Mouse (Mus musculus) CH12.LX (cell line): ENCODE data around the gene Ldlrad1. TPM values are rescaled to one million over a fixed set of nuclear protein-coding genes. Genes with fewer than 3 reads are reported as not detected.

Source experiments
- DNase-seq: peaks from one replicate; pipeline ENCODE4 v3.0.0-alpha.2; 2013; ENCODE audit errors: extremely low read depth
- H3K27ac ChIP-seq: 2 replicates; pipeline ENCODE4 v1.5.1; 2012; ENCODE audit warnings: low read depth, mild to moderate bottlenecking, control low read depth, moderate library complexity; ENCODE audit not compliant: insufficient read depth
- H3K27me3 ChIP-seq: replicated peaks from 2 replicates; pipeline ENCODE3; 2012; ENCODE audit warnings: inconsistent platforms
- H3K36me3 ChIP-seq, 2 experiments: replicated peaks in 1 of 2; 2 replicates each; pipeline versions ENCODE3 to v1.6.1; 2012; ENCODE audit warnings: inconsistent platforms in 1 of 2, low read length in 1 of 2, mild to moderate bottlenecking in 1 of 2, mixed read lengths in 1 of 2, moderate library complexity in 1 of 2; ENCODE audit not compliant: control insufficient read depth in 1 of 2, insufficient read depth in 1 of 2
- H3K4me1 ChIP-seq, 2 experiments: 2 replicates each; pipeline ENCODE4 v1.6.1; 2012; ENCODE audit warnings: inconsistent platforms in 1 of 2, moderate library complexity in 1 of 2; ENCODE audit not compliant: insufficient read depth in 2 of 2, control insufficient read depth in 1 of 2
- H3K4me2 ChIP-seq: 2 replicates; pipeline ENCODE4 v1.6.1; 2012; ENCODE audit warnings: low read depth, mild to moderate bottlenecking, control low read depth; ENCODE audit not compliant: poor library complexity, insufficient read depth, severe bottlenecking
- H3K4me3 ChIP-seq, 3 experiments: fragments of 150-350 bp in 1 of 3; sonication (generic) in 1 of 3; replicated peaks in 1 of 3; 2 replicates each; pipeline versions ENCODE3 to v1.5.1; 2011 to 2012; ENCODE audit warnings: low read depth in 2 of 3, low read length in 2 of 3, mild to moderate bottlenecking in 2 of 3, moderate library complexity in 2 of 3, control low read depth in 1 of 3, improper control_type of control experiment in 1 of 3, inconsistent platforms in 1 of 3, mixed read lengths in 1 of 3; ENCODE audit not compliant: poor library complexity in 1 of 3
- H3K79me2 ChIP-seq: replicated peaks from 2 replicates; pipeline ENCODE4 v1.6.1; 2012; ENCODE audit warnings: mild to moderate bottlenecking, moderate library complexity; ENCODE audit not compliant: control insufficient read depth, poor library complexity, insufficient read depth, severe bottlenecking; ENCODE audit errors: extremely low read depth
- H3K9ac ChIP-seq: 2 replicates; pipeline ENCODE4 v1.6.1; 2012; ENCODE audit warnings: low read depth, mild to moderate bottlenecking, control low read depth, moderate library complexity; ENCODE audit not compliant: insufficient read depth
- H3K9me3 ChIP-seq: replicated peaks from 2 replicates; pipeline ENCODE3; 2012; ENCODE audit warnings: low read length, inconsistent platforms, mixed read lengths
- CHD2 ChIP-seq: IDR thresholded peaks from 2 replicates; pipeline ENCODE4 v1.6.1; 2011; ENCODE audit warnings: low read length, improper control_type of control experiment
- CTCF ChIP-seq, 2 experiments: IDR thresholded peaks in 1 of 2; conservative IDR thresholded peaks in 1 of 2; 2 replicates each; pipeline ENCODE4 v1.5.1; 2011 to 2012; ENCODE audit warnings: low read depth in 2 of 2, low read length in 2 of 2, improper control_type of control experiment in 1 of 2, inconsistent platforms in 1 of 2, mild to moderate bottlenecking in 1 of 2, moderate library complexity in 1 of 2
- E2F4 ChIP-seq: IDR thresholded peaks from 2 replicates; pipeline ENCODE4 v1.6.1; 2011; ENCODE audit warnings: low read depth, low read length, improper control_type of control experiment; ENCODE audit not compliant: insufficient replicate concordance
- ELF1 ChIP-seq: IDR thresholded peaks from 2 replicates; pipeline ENCODE4 v1.6.1; 2014; ENCODE audit warnings: low read depth, mild to moderate bottlenecking, inconsistent platforms, low read length, improper control_type of control experiment
- ETS1 ChIP-seq: conservative IDR thresholded peaks from 2 replicates; pipeline ENCODE4 v1.6.1; 2012; ENCODE audit warnings: low read depth, mild to moderate bottlenecking, inconsistent platforms, low read length, improper control_type of control experiment, moderate library complexity
- GABPA ChIP-seq: IDR thresholded peaks from 2 replicates; pipeline ENCODE4 v1.6.1; 2012; ENCODE audit warnings: low read depth, low read length, improper control_type of control experiment, inconsistent platforms; ENCODE audit not compliant: insufficient replicate concordance
- HCFC1 ChIP-seq: IDR thresholded peaks from 2 replicates; pipeline ENCODE4 v1.6.1; 2012; ENCODE audit warnings: low read depth, mild to moderate bottlenecking, inconsistent platforms, low read length, improper control_type of control experiment
- JUN ChIP-seq: IDR thresholded peaks from 2 replicates; pipeline ENCODE4 v1.6.1; 2011; ENCODE audit warnings: low read depth, mild to moderate bottlenecking, low read length, improper control_type of control experiment, moderate library complexity; ENCODE audit not compliant: insufficient read depth
- JUND ChIP-seq: conservative IDR thresholded peaks from 2 replicates; pipeline ENCODE4 v1.6.1; 2011; ENCODE audit warnings: low read depth, low read length, improper control_type of control experiment
- KAT2A ChIP-seq: IDR thresholded peaks from 2 replicates; pipeline ENCODE4 v1.6.1; 2012; ENCODE audit warnings: low read length, improper control_type of control experiment, inconsistent platforms; ENCODE audit not compliant: insufficient replicate concordance
- MAX ChIP-seq: IDR thresholded peaks from 2 replicates; pipeline ENCODE4 v1.6.1; 2011; ENCODE audit warnings: low read length, improper control_type of control experiment
- MAZ ChIP-seq: IDR thresholded peaks from 2 replicates; pipeline ENCODE4 v1.6.1; 2012; ENCODE audit warnings: low read depth, mild to moderate bottlenecking, inconsistent platforms, low read length, improper control_type of control experiment, moderate library complexity
- MEF2A ChIP-seq: IDR thresholded peaks from 2 replicates; pipeline ENCODE4 v1.6.1; 2014; ENCODE audit warnings: low read depth, mild to moderate bottlenecking, inconsistent platforms, low read length, improper control_type of control experiment, borderline replicate concordance
- MYC ChIP-seq: IDR thresholded peaks from 2 replicates; pipeline ENCODE4 v1.6.1; 2011; ENCODE audit warnings: low read depth, mild to moderate bottlenecking, improper control_type of control experiment, low read length
- NELFE ChIP-seq: IDR thresholded peaks from 2 replicates; pipeline ENCODE4 v1.6.1; 2011; ENCODE audit warnings: low read depth, low read length, improper control_type of control experiment
- NRF1 ChIP-seq: IDR thresholded peaks from 2 replicates; pipeline ENCODE4 v1.6.1; 2014; ENCODE audit warnings: low read depth, mild to moderate bottlenecking, inconsistent platforms, low read length, improper control_type of control experiment, moderate library complexity
- POLR2AphosphoS2 ChIP-seq: IDR thresholded peaks from 2 replicates; pipeline ENCODE4 v1.6.1; 2011; ENCODE audit warnings: low read depth, low read length, improper control_type of control experiment
- RCOR1 ChIP-seq: conservative IDR thresholded peaks from 2 replicates; pipeline ENCODE4 v1.6.1; 2012; ENCODE audit warnings: low read depth, mild to moderate bottlenecking, inconsistent platforms, low read length, improper control_type of control experiment
- SIN3A ChIP-seq: IDR thresholded peaks from 2 replicates; pipeline ENCODE4 v1.6.1; 2012; ENCODE audit warnings: low read length, improper control_type of control experiment, inconsistent platforms
- SMC3 ChIP-seq: IDR thresholded peaks from 2 replicates; pipeline ENCODE4 v1.6.1; 2011; ENCODE audit warnings: low read depth, low read length, improper control_type of control experiment
- TBP ChIP-seq: conservative IDR thresholded peaks from 2 replicates; pipeline ENCODE4 v1.6.1; 2011; ENCODE audit warnings: low read depth, low read length, improper control_type of control experiment
- TCF12 ChIP-seq: IDR thresholded peaks from 2 replicates; pipeline ENCODE4 v1.6.1; 2014; ENCODE audit warnings: low read depth, mild to moderate bottlenecking, inconsistent platforms, low read length, improper control_type of control experiment
- UBTF ChIP-seq: IDR thresholded peaks from 2 replicates; pipeline ENCODE4 v1.6.1; 2012; ENCODE audit warnings: low read depth, mild to moderate bottlenecking, inconsistent platforms, low read length, improper control_type of control experiment, moderate library complexity
- USF1 ChIP-seq: IDR thresholded peaks from 2 replicates; pipeline ENCODE4 v1.6.1; 2014; ENCODE audit warnings: low read depth, mild to moderate bottlenecking, inconsistent platforms, low read length, improper control_type of control experiment
- USF2 ChIP-seq: conservative IDR thresholded peaks from 2 replicates; pipeline ENCODE4 v1.6.1; 2011; ENCODE audit warnings: low read depth, low read length, improper control_type of control experiment
- ZC3H11A ChIP-seq: IDR thresholded peaks from 2 replicates; pipeline ENCODE4 v1.6.1; 2012; ENCODE audit warnings: low read depth, mild to moderate bottlenecking, inconsistent platforms, low read length, improper control_type of control experiment
- ZKSCAN1 ChIP-seq: IDR thresholded peaks from 2 replicates; pipeline ENCODE4 v1.6.1; 2012; ENCODE audit warnings: low read depth, inconsistent platforms, low read length, improper control_type of control experiment, borderline replicate concordance
- ZMIZ1 ChIP-seq: IDR thresholded peaks from 2 replicates; pipeline ENCODE4 v1.6.1; 2012; ENCODE audit warnings: low read depth, mild to moderate bottlenecking, inconsistent platforms, low read length, improper control_type of control experiment
- ZNF384 ChIP-seq: IDR thresholded peaks from 2 replicates; pipeline ENCODE4 v1.6.1; 2012; ENCODE audit warnings: low read depth, low read length, improper control_type of control experiment, inconsistent platforms
- dilution Hi-C: fragments of 300-500 bp; cut with MboI; formaldehyde crosslinking; loops from 2 replicates; pipeline ENCODE4 v1.14.3; 2020; ENCODE audit warnings: low sequenced_read_pairs; ENCODE audit not compliant: extremely low pct_unique_long_range_greater_than_20kb, extremely low pct_ligation_motif_present
- in situ Hi-C: fragments of 300-500 bp; cut with MboI; formaldehyde crosslinking; loops from 3 replicates; pipeline ENCODE4 v1.14.3; 2019; ENCODE audit warnings: low sequenced_read_pairs, low pct_ligation_motif_present, low pct_unique_long_range_greater_than_20kb, mixed read lengths
- polyA plus RNA-seq: library from polyadenylated mRNA; unstranded; fragments of >175 nt; gene quantifications from 2 replicates; pipeline ENCODE4 v1.2.1, GENCODE M21; 2012; ENCODE audit warnings: low read depth; ENCODE audit not compliant: insufficient read length
- total RNA-seq, 2 experiments: library from RNA; depleted of rRNA; stranded (reverse); fragments of 300-350 nt in 1 of 2; fragments of >200 nt in 1 of 2; gene quantifications; 2 replicates each; pipeline ENCODE4 v1.2.3; 2012 to 2014

Ldlrad1 gene
- total and polyA plus RNA-seq, 3 experiments: not detected

DNA sequence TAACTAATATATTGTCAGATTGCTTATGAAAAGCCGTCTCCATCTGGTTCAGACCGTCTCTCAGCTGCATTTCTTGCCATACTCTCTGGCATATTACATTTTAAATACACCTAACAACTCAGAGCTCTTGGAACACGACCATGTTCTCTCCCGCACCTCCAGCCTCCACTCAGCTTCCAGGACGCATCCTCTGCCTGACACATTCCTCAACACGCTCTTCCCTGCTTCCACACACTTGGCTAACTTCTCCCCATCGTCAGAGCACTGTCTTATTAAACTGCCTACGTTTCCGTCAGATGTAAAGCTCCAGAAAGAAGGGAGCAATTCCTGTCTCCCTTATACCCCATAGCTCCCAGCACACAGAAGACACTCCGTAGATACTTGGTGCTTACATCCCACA, 45.6 kb upstream of the Ldlrad1 start:
- H3K79me2 ChIP-seq: no peaks in the 10 kb centered on the region
- H3K4me2 ChIP-seq: no peak overlapping the region
- TF ChIP-seq ZNF384 (no peak), SMC3 (no peak), NRF1 (no peak), USF1 (no peak), ELF1 (no peak), MEF2A (no peak), JUN (no peak), CTCF (conservative IDR thresholded peaks at IDR 0.05 in 1 of 2, IDR thresholded peaks at IDR 0.05 in 1 of 2; ENCODE audit: low read depth in 2 of 2, low read length in 2 of 2) (no peak), RCOR1 (no peak), ZC3H11A (no peak), USF2 (no peak), JUND (no peak), TBP (no peak), UBTF (no peak)
- TF ChIP-seq, all 38 proteins: peak for 0
- Histone ChIP-seq H3K36me3 (peaks cover 40 to 85% of the 10 kb centered on the region in 2 experiments), H3K4me1 (peaks cover 0 to 4% of the 10 kb centered on the region in 2 experiments; a peak in 1 of 4 replicates), H3K27me3 (no peaks in the 10 kb centered on the region), H3K27ac (no peak overlapping the region), H3K4me3 (no peak overlapping the region), H3K9me3 (no peaks in the 10 kb centered on the region), H3K9ac (no peak overlapping the region)
- DNase-seq: no peak
- in situ Hi-C loops (loop anchor here (10.0 to 25.0 kb wide), 2 partner anchors 329 to 526 kb away; no protein-coding TSS in a partner anchor), dilution Hi-C loops (no loop called here)

DNA sequence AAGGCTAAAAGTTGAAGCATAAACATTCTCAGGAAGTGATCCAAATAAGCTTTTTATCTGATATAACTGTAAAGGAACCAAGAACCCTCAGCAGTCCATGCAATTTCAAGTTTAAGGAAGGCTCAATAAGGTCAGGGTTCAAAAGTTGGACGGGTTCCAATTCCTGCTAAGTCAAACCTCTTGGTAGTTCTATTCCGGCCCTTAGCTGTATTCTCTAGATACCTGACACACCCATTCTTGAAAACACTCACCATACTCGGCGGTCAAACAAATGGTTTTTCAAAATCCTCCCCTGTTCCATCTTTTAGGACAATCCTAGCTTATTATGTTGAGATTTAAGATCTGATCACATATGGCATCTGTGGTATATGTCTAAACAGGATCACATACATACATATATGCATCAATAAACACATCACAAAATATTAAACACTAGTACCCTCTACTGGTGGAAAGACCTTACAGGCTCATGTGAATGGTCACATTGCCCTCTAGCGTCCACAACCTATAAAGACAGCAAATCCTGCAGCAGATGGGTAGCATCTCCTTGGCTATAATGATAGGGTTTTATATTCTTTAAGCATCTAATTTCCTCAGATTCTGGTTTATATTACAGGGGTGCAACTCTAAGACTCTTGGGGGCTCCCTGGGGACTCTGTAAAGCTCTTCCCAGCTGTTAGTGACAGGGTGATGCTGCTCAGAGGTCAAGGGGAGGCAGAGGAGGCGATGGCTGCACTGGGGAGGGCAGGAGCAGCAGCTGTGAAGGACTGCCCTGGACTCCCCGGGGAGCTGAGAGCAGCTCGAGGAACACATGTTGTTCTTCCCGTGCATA, 45.0 kb upstream of the Ldlrad1 start:
- Histone ChIP-seq H3K4me3 (no peak overlapping the region), H3K4me1 (peaks cover 0 to 4% of the 10 kb centered on the region in 2 experiments; a peak in 1 of 4 replicates), H3K27me3 (no peaks in the 10 kb centered on the region), H3K9me3 (no peaks in the 10 kb centered on the region), H3K36me3 (peaks cover 39 to 84% of the 10 kb centered on the region in 2 experiments), H3K9ac (no peak overlapping the region), H3K27ac (no peak overlapping the region), H3K79me2 (no peaks in the 10 kb centered on the region), H3K4me2 (no peak overlapping the region)
- DNase-seq: peak; percentile 78
- in situ Hi-C loops (loop anchor here (10.0 to 25.0 kb wide), 2 partner anchors 329 to 527 kb away; no protein-coding TSS in a partner anchor), dilution Hi-C loops (no loop called here)
- TF ChIP-seq JUND (peak; percentile 75; the same call in 1 of the 2 replicates), NELFE (peak; percentile 89; the same call in 1 of the 2 replicates), MYC (peak; percentile 79), ETS1 (no peak), CHD2 (no peak), GABPA (no peak), TCF12 (peak; percentile 52; the same call in 1 of the 2 replicates), RCOR1 (0 out of 2 replicates have a peak, but pooled peaks have one; percentile 27), MEF2A (no peak), ZC3H11A (peak; percentile 94), POLR2AphosphoS2 (no peak), E2F4 (0 out of 2 replicates have a peak, but pooled peaks have one; percentile 45), ZMIZ1 (no peak), SIN3A (peak; percentile 65; the same call in 1 of the 2 replicates), ZKSCAN1 (no peak), MAZ (peak; percentile 80), JUN (peak; percentile 25; the same call in 1 of the 2 replicates), MAX (peak; percentile 65; the same call in 1 of the 2 replicates), HCFC1 (no peak), NRF1 (no peak), KAT2A (no peak)
